Mouse (Mus musculus) kidney, embryonic 14.5 days (tissue): ENCODE measurements around the gene Aldh3b3. TPM values are rescaled to one million over a fixed set of nuclear protein-coding genes. Genes with fewer than 3 reads are reported as not detected.

ENCODE experiments used
- ATAC-seq: fragments of 200-750 bp; cut with Nextera tagmentation; 2 replicates; pipeline ENCODE4 v1.8.0; 2017; ENCODE audit warnings: moderate number of reproducible peaks, mild to moderate bottlenecking, moderate TSS enrichment, moderate library complexity; ENCODE audit not compliant: low FRiP score, low TSS enrichment
- H3K27ac ChIP-seq: fragments of 300-500 bp; sonication (generic); 2 replicates; pipeline ENCODE4 v1.5.1; 2014; ENCODE audit warnings: low read depth, mild to moderate bottlenecking, low read length, moderate library complexity, mixed read lengths
- H3K27me3 ChIP-seq: fragments of 300-500 bp; sonication (generic); 2 replicates; pipeline ENCODE4 v1.6.1; 2014; ENCODE audit warnings: mild to moderate bottlenecking, low read length; ENCODE audit not compliant: control insufficient read depth, insufficient read depth
- H3K36me3 ChIP-seq: fragments of 300-500 bp; sonication (generic); 2 replicates; pipeline ENCODE4 v1.6.1; 2014; ENCODE audit warnings: low read length, mixed read lengths; ENCODE audit not compliant: control insufficient read depth, insufficient read depth
- H3K4me1 ChIP-seq: fragments of 300-500 bp; sonication (generic); 2 replicates; pipeline ENCODE4 v1.6.1; 2014; ENCODE audit warnings: low read length, mixed read lengths; ENCODE audit not compliant: control insufficient read depth, insufficient read depth
- H3K4me2 ChIP-seq: fragments of 300-500 bp; sonication (generic); replicated peaks from 2 replicates; pipeline ENCODE4 v1.6.1; 2014; ENCODE audit warnings: low read depth, mild to moderate bottlenecking, low read length
- H3K4me3 ChIP-seq: fragments of 300-500 bp; sonication (generic); 2 replicates; pipeline ENCODE4 v1.5.1; 2014; ENCODE audit warnings: mild to moderate bottlenecking, low read length
- H3K9ac ChIP-seq: fragments of 300-500 bp; sonication (generic); 2 replicates; pipeline ENCODE4 v1.6.1; 2014; ENCODE audit warnings: low read depth, mild to moderate bottlenecking, low read length, moderate library complexity
- H3K9me3 ChIP-seq: fragments of 300-500 bp; sonication (generic); 2 replicates; pipeline ENCODE4 v1.6.1; 2016; ENCODE audit warnings: low read length; ENCODE audit not compliant: control insufficient read depth
- WGBS: fragments of 180-500 bp; shearing (Covaris S2); extraction: QIAGEN DNeasy Blood & Tissue Kit; methylation state at CpG from one replicate; pipeline ENCODE4 v1.1.7; 2014; 5-methylcytosine and 5-hydroxymethylcytosine counted together
- polyA plus RNA-seq: library from polyadenylated mRNA; unstranded; fragments of >200 nt; fragmentation: Nextera tagmentation; extraction: Ambion mirVana; gene quantifications from 2 replicates; pipeline ENCODE4 v1.2.1, GENCODE M21; 2014

Gene Aldh3b3
- polyA plus RNA-seq, 1 experiment from 2014 or later, result not detected

- Histone ChIP-seq H3K27me3 (no peaks in the 10 kb centered on the region), H3K4me1 (peaks cover 5% of the 10 kb centered on the region; the same call in 1 of the 2 replicates), H3K4me2 (peak overlapping the region; percentile 33), H3K4me3 (peak overlapping the region; percentile 22; the same call in 1 of the 2 replicates), H3K27ac (no peak overlapping the region), H3K36me3 (peaks cover 31% of the 10 kb centered on the region), H3K9ac (peak overlapping the region; percentile 12; the same call in 1 of the 2 replicates), H3K9me3 (no peaks in the 10 kb centered on the region)
- WGBS, result 15% methylated on average over 9 of the region's 9 CpGs
- peak; percentile 46; the same call in 1 of the 2 replicates for ATAC-seq
These were observed 54.6 kb downstream of the Aldh3b3 start for GRCm38 (mm10) chr19:4013066-4013465.

GRCm38 (mm10) chr19:4014802-4015201, 56.4 kb downstream of the Aldh3b3 start:
- Histone ChIP-seq H3K9ac (no peak overlapping the region), H3K9me3 (no peaks in the 10 kb centered on the region), H3K36me3 (peaks cover 13% of the 10 kb centered on the region; the same call in 1 of the 2 replicates), H3K27ac (no peak overlapping the region), H3K4me2 (no peak overlapping the region), H3K27me3 (no peaks in the 10 kb centered on the region), H3K4me1 (peaks cover 5% of the 10 kb centered on the region; the same call in 1 of the 2 replicates), H3K4me3 (no peak overlapping the region)
- no peak for ATAC-seq

- H3K9me3 ChIP-seq, result no peaks in the 10 kb centered on the region
- H3K27ac ChIP-seq, result no peak overlapping the region
- H3K27me3 ChIP-seq, result no peaks in the 10 kb centered on the region
- H3K4me3 ChIP-seq, result no peak overlapping the region
- peaks cover 6% of the 10 kb centered on the region; the same call in 1 of the 2 replicates for H3K36me3 ChIP-seq
- H3K9ac ChIP-seq, result no peak overlapping the region
- no peak overlapping the region for H3K4me2 ChIP-seq
- H3K4me1 ChIP-seq, result peaks cover 5% of the 10 kb centered on the region; the same call in 1 of the 2 replicates
- ATAC-seq, result no peak
- WGBS, result 65% methylated on average over 5 of the region's 5 CpGs
These were observed 57.2 kb downstream of the Aldh3b3 start for GRCm38 (mm10) chr19:4015635-4016034.

DNA sequence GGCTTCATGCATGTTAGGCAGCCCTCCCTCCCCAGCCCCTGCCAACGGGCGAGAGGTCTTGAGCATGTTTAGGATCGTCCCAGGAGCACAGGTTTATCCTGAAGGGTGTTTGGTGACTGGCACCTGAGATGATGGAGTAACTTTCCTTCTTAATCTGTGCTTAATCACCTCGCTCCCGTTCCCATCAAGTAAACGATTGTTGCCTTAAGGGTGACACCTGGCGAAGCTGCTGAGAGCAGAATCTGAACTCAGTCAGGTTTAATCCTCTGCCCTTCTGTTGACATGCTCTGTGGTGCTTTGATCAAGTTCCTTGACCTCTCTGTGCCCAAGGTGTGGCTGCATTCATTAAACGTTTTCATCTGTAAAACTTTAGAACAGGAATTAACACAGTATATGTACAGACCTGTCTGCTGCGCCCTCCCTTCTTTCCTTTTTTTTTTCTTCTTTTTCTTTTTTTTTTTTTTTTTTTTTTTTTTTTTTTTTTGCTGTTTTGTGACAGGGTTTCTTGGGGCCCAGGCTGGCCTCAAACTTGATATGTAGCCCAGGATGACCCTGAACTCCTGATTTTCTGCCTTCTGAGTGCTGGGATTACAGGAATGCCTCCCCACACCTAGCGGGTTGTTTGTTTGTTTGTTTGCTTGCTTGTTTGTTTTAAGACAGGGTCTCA, 59.6 kb downstream of the Aldh3b3 start:
- no peaks in the 10 kb centered on the region for H3K27me3 ChIP-seq
- WGBS, result 71% methylated on average over 10 of the region's 10 CpGs
- no peak overlapping the region for H3K27ac ChIP-seq
- H3K4me3 ChIP-seq, result no peak overlapping the region
- ATAC-seq, result no peak
- H3K9me3 ChIP-seq, result no peaks in the 10 kb centered on the region
- H3K9ac ChIP-seq, result no peak overlapping the region
- no peak overlapping the region for H3K4me2 ChIP-seq
- no peaks in the 10 kb centered on the region for H3K4me1 ChIP-seq
- no peaks in the 10 kb centered on the region for H3K36me3 ChIP-seq

DNA sequence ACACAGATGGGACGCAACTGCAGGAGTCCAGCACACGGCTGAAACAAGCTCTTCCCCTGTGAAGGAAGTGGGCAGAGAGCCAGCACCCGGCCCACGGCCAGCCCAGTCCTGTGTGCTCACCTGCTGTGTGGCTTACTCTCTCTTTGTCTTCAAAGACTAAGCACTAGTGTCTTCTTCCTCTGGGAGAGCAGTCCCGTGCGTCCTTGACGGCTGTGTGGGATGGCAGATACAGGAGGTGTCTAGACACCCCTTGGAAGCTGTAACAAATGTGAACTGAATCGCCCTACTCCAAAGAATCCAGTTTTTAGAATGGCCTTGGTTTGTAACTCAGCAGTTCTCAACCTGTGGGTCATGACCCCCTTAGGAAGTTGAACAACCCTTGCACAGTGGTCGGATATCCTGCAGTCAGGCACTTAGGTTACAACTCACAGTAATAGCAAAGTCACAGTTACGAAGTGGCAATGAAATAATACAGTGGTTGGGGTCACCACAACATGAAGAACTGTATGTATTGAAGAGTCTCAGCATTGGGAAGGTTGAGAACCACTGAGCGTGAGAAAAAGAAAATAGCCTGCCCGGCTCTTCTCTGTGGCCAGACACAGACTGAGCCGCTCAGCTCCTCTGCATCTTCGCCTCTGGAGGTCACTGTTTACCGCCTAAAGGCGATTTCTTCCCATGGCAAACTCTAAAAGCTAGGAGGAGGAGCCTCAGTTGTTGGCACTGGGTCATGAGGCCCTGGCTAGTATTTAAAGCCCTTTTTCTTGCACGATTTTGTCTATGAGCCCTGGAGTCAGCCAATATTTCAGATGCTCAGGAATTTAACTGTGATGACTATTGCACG, 60.5 kb downstream of the Aldh3b3 start:
- H3K4me1 ChIP-seq, result no peaks in the 10 kb centered on the region
- H3K27ac ChIP-seq, result no peak overlapping the region
- ATAC-seq, result peak; percentile 86
- WGBS, result 35% methylated on average over 18 of the region's 18 CpGs
- H3K36me3 ChIP-seq, result no peaks in the 10 kb centered on the region
- H3K27me3 ChIP-seq, result no peaks in the 10 kb centered on the region
- H3K4me2 ChIP-seq, result no peak overlapping the region
- H3K9me3 ChIP-seq, result no peaks in the 10 kb centered on the region
- H3K4me3 ChIP-seq, result no peak overlapping the region
- H3K9ac ChIP-seq, result 0 out of 2 replicates have a peak overlapping the region, but pooled peaks have one; percentile 7

Other genes starting within 250 kb of the Aldh3b3 start
- 20.2 and 41.7 TPM in 2 replicates for gene Kmt5b, start 191.2 kb upstream of the Aldh3b3 start, polyA plus RNA-seq
- 46.8 and 62.6 TPM in 2 replicates for gene Chka, start 106.9 kb upstream of the Aldh3b3 start, polyA plus RNA-seq
- 26.2 and 35.0 TPM in 2 replicates for gene Tcirg1, start 51.5 kb upstream of the Aldh3b3 start, polyA plus RNA-seq
- 397 and 412 TPM in 2 replicates for gene Ndufs8, start 45.9 kb upstream of the Aldh3b3 start, polyA plus RNA-seq
- gene Aldh3b1, start 28.8 kb upstream of the Aldh3b3 start, polyA plus RNA-seq, result 2.8 and 3.0 TPM in 2 replicates
- 7.0 and 12.4 TPM in 2 replicates for gene Unc93b1, start 23.5 kb upstream of the Aldh3b3 start, polyA plus RNA-seq
- gene Aldh3b2, start 13.7 kb downstream of the Aldh3b3 start, polyA plus RNA-seq, result 1.3 and 1.6 TPM in 2 replicates
- gene Acy3, start 27.9 kb downstream of the Aldh3b3 start, polyA plus RNA-seq, result 22.4 and 26.3 TPM in 2 replicates
- 0.74 and 1.1 TPM in 2 replicates for gene Tbx10, start 34.1 kb downstream of the Aldh3b3 start, polyA plus RNA-seq
- gene Nudt8, start 41.9 kb downstream of the Aldh3b3 start, polyA plus RNA-seq, result 37.6 and 38.5 TPM in 2 replicates
- gene Gm49405, start 42.0 kb downstream of the Aldh3b3 start, polyA plus RNA-seq, result 2.5 and 2.7 TPM in 2 replicates
- gene Doc2g, start 44.7 kb downstream of the Aldh3b3 start, polyA plus RNA-seq, result 4.5 and 5.8 TPM in 2 replicates
- gene Ndufv1, start 54.2 kb downstream of the Aldh3b3 start, polyA plus RNA-seq, result 214 and 223 TPM in 2 replicates
- 518 and 527 TPM in 2 replicates for gene Gstp1, start 79.3 kb downstream of the Aldh3b3 start, polyA plus RNA-seq
- gene Gstp2, start 87.4 kb downstream of the Aldh3b3 start, polyA plus RNA-seq, result 1.4 and 5.3 TPM in 2 replicates
- 0.34 TPM in 1 of 2 replicates, not detected in the other for gene Gstp3, start 100.9 kb downstream of the Aldh3b3 start, polyA plus RNA-seq
- not detected in 2 replicates for gene Cabp2, start 122.9 kb downstream of the Aldh3b3 start, polyA plus RNA-seq
- 116 and 121 TPM in 2 replicates for gene Cdk2ap2, start 138.5 kb downstream of the Aldh3b3 start, polyA plus RNA-seq
- 14.0 and 15.8 TPM in 2 replicates for gene Pitpnm1, start 141.4 kb downstream of the Aldh3b3 start, polyA plus RNA-seq
- gene Aip, start 167.2 kb downstream of the Aldh3b3 start, polyA plus RNA-seq, result 92.0 and 97.5 TPM in 2 replicates
- gene Gpr152, start 181.1 kb downstream of the Aldh3b3 start, polyA plus RNA-seq, result not detected in 2 replicates
- gene Cabp4, start 185.4 kb downstream of the Aldh3b3 start, polyA plus RNA-seq, result 0.06 and 0.09 TPM in 2 replicates
- gene Coro1b, start 190.0 kb downstream of the Aldh3b3 start, polyA plus RNA-seq, result 132 and 156 TPM in 2 replicates
- 0.57 and 0.80 TPM in 2 replicates for gene Ptprcap, start 195.0 kb downstream of the Aldh3b3 start, polyA plus RNA-seq
- 33.4 and 42.0 TPM in 2 replicates for gene Rps6kb2, start 204.7 kb downstream of the Aldh3b3 start, polyA plus RNA-seq
- gene Carns1, start 216.8 kb downstream of the Aldh3b3 start, polyA plus RNA-seq, result 1.7 and 1.9 TPM in 2 replicates
- gene Tbc1d10c, start 232.6 kb downstream of the Aldh3b3 start, polyA plus RNA-seq, result 2.7 and 3.2 TPM in 2 replicates
- gene Ppp1ca, start 233.4 kb downstream of the Aldh3b3 start, polyA plus RNA-seq, result 987 and 1,041 TPM in 2 replicates
- 34.7 and 39.5 TPM in 2 replicates for gene Rad9a, start 243.0 kb downstream of the Aldh3b3 start, polyA plus RNA-seq